Mouse (Mus musculus) thymus, postnatal 4 days (tissue): Measurements from ENCODE around the gene Ssxb8.
A peak's percentile ranks its signal among the peaks of the same experiment; 100 is the strongest.
"Not testable (repeated sequence)": the region's sequence is repeated elsewhere in the genome, so short reads cannot be mapped to it uniquely, and the experiment has no call there.

Experiments used
- DNase-seq: peaks from one replicate; pipeline ENCODE4 v3.0.0; 2021

Ssxb8 gene

DNA sequence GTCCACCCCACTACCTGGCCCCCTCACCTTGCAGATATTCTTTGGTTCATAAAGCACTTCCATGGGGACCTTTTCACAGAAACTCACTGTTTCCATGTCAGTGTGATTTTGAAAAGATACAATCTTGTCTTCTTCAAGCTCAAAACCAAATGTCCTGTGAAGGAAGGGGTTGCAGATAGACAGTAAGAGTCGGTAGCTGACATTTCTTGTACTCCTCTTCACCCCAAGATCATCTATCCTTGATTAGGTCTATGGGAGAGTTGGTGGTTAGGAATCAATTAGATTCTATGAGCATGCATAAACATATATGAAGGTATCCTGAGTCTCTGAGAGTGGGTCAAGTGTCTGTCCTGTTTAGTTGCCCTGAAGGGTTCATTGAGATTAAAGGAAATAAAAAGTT is at the start of gene Ssxb8:
Gene Ssxb8, minus strand, starts transcription at position 101 of the 400 bp plus-strand sequence.
- not testable (repeated sequence) for DNase-seq

DNA sequence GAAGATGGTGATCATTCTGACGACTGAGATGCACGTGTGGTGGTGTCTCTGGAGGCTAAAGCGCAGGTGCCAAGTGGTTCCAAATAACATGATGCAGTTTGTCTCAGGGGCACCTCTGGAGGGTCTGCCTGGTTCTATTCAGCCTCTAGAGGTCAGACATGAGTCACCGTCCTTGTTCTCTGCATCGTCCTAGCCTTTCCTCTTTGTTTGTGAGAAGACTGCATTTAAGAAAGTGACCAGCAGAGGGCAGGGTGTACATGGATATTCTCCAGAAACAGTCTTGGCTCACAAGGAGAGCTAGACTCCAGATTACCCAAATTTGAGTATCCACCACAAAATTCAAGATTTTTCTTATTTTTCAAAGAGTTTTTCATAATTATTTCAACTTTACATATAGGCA is 42.3 kb upstream of the Ssxb8 start:
- peak; percentile 5 for DNase-seq

DNA sequence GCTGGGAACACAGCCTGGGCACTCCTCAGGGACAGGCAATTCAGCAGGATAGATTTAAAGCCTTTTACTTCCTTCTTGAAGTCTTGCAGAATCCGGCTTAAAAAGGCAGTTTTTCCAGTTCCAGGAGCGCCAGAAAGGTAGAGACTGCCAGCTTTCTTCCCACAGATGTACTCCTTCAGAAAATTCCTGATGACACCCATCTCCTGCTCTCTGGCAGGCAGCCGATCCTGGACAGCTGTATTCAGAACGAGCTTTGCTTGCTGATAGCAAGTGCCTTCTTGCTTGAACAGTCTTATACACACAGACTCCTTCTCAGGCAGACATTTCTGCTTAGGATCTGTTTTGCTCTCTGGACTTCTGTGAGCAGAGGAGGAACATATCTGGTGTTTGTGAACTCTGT is 27.6 kb downstream of the Ssxb8 start:
- DNase-seq = no peak
